In genomic region chr7:66080231-66080613, GRCm38 (mm10) we compare ENCODE assay signal across 8 mouse cellular contexts. TPM values are rescaled to one million over a fixed set of nuclear protein-coding genes. Genes with fewer than 3 reads are reported as not detected.
DNase-seq lines count a peak whose midpoint lies in the region; TF ChIP-seq lines count a peak whose summit lies in the region.

No protein-coding gene starts in this region.

- 33% methylated on average over 5 of the region's 5 CpGs for WGBS in bone marrow, adult 2 months
- WGBS in hindbrain, embryonic 10.5 days: 44% methylated on average over 5 of the region's 5 CpGs
- 50% methylated on average over 5 of the region's 5 CpGs for WGBS in midbrain, embryonic 10.5 days

- no peaks in the 10 kb centered on the region for H3K9me3 ChIP-seq in hindbrain, embryonic 10.5 days
- H3K9me3 ChIP-seq in midbrain, embryonic 10.5 days (replicated peaks): no peaks in the 10 kb centered on the region

- H3K4me3 ChIP-seq in bone marrow, adult 2 months (replicated peaks; ENCODE audit: control insufficient read depth, low read depth, low read length): peak overlapping the region; percentile 38
- H3K4me3 ChIP-seq in hindbrain, embryonic 10.5 days: peak overlapping the region; percentile 95
- peak overlapping the region; percentile 89 for H3K4me3 ChIP-seq in midbrain, embryonic 10.5 days

- peak; percentile 18 for DNase-seq in kidney, postnatal 10 days
- DNase-seq in kidney, adult 18-20 months: no peak
- no peak for DNase-seq in hindbrain, embryonic 10.5 days (ENCODE audit: low spot score)
- DNase-seq in midbrain, embryonic 10.5 days (ENCODE audit: low spot score): no peak
- DNase-seq in ovary, postnatal 10 days (ENCODE audit: low spot score): no peak
- DNase-seq in thymus, postnatal 14 days: no peak
- no peak for DNase-seq in urinary bladder, postnatal 36 days (ENCODE audit: low spot score in 2 of 2)

- H3K4me1 ChIP-seq in bone marrow, adult 2 months (ENCODE audit: control insufficient read depth, insufficient read depth, low read length): peaks cover 2% of the 10 kb centered on the region
- peaks cover 21% of the 10 kb centered on the region for H3K4me1 ChIP-seq in hindbrain, embryonic 10.5 days (replicated peaks)
- peaks cover 22% of the 10 kb centered on the region for H3K4me1 ChIP-seq in midbrain, embryonic 10.5 days

- H3K36me3 ChIP-seq in hindbrain, embryonic 10.5 days: peaks cover 64% of the 10 kb centered on the region
- H3K36me3 ChIP-seq in midbrain, embryonic 10.5 days: peaks cover 65% of the 10 kb centered on the region

- TF ChIP-seq POLR2A in bone marrow, adult 2 months (IDR thresholded peaks at IDR 0.05; ENCODE audit: borderline replicate concordance, control insufficient read depth, low read depth, low read length): no peak

- TF ChIP-seq CTCF in bone marrow, adult 2 months (IDR thresholded peaks at IDR 0.05; ENCODE audit: control insufficient read depth, insufficient read depth, low read length): no peak

- H3K27me3 ChIP-seq in hindbrain, embryonic 10.5 days (ENCODE audit: insufficient read depth, poor library complexity, severe bottlenecking): no peaks in the 10 kb centered on the region
- no peaks in the 10 kb centered on the region for H3K27me3 ChIP-seq in midbrain, embryonic 10.5 days (ENCODE audit: low read depth, poor library complexity, severe bottlenecking)

- H3K27ac ChIP-seq in bone marrow, adult 2 months (ENCODE audit: control insufficient read depth, insufficient read depth, low read depth, low read length, poor library complexity): no peak overlapping the region
- H3K27ac ChIP-seq in hindbrain, embryonic 10.5 days: peak overlapping the region; percentile 92
- peak overlapping the region; percentile 89 for H3K27ac ChIP-seq in midbrain, embryonic 10.5 days (replicated peaks)

RNA-seq across cellular contexts. Expression of gene Selenos, which starts 0.8 kb away (rescaled TPM):
- polyA plus RNA-seq in bone marrow, adult 2 months (2011; ENCODE audit: insufficient read depth, insufficient read length, low replicate concordance, missing spikeins): 19.1 and 33.2 TPM in 2 replicates
- 90.0 and 94.0 TPM in 2 replicates for polyA plus RNA-seq in hindbrain, embryonic 10.5 days (2016; fragmentation: Nextera tagmentation; extraction: Ambion mirVana)
- polyA plus RNA-seq in midbrain, embryonic 10.5 days (2016; fragmentation: Nextera tagmentation; extraction: Ambion mirVana): 86.7 and 96.9 TPM in 2 replicates

RNA-seq across cellular contexts. Expression of gene Snrpa1, which starts 21.4 kb away (rescaled TPM):
- polyA plus RNA-seq in bone marrow, adult 2 months (2011; ENCODE audit: insufficient read depth, insufficient read length, low replicate concordance, missing spikeins): 51.0 and 66.0 TPM in 2 replicates
- 236 and 247 TPM in 2 replicates for polyA plus RNA-seq in hindbrain, embryonic 10.5 days (2016; fragmentation: Nextera tagmentation; extraction: Ambion mirVana)
- 244 and 271 TPM in 2 replicates for polyA plus RNA-seq in midbrain, embryonic 10.5 days (2016; fragmentation: Nextera tagmentation; extraction: Ambion mirVana)

RNA-seq across cellular contexts. Expression of gene Chsy1, which starts 29.1 kb away (rescaled TPM):
- polyA plus RNA-seq in bone marrow, adult 2 months (2011; ENCODE audit: insufficient read depth, insufficient read length, low replicate concordance, missing spikeins): 5.7 and 11.2 TPM in 2 replicates
- 9.6 and 11.2 TPM in 2 replicates for polyA plus RNA-seq in hindbrain, embryonic 10.5 days (2016; fragmentation: Nextera tagmentation; extraction: Ambion mirVana)
- 12.0 and 12.2 TPM in 2 replicates for polyA plus RNA-seq in midbrain, embryonic 10.5 days (2016; fragmentation: Nextera tagmentation; extraction: Ambion mirVana)

RNA-seq across cellular contexts. Expression of gene Gm45213, which starts 36.8 kb away (rescaled TPM):
- not detected in 2 replicates for polyA plus RNA-seq in bone marrow, adult 2 months (2011; ENCODE audit: insufficient read depth, insufficient read length, low replicate concordance, missing spikeins)
- not detected in 2 replicates for polyA plus RNA-seq in hindbrain, embryonic 10.5 days (2016; fragmentation: Nextera tagmentation; extraction: Ambion mirVana)
- not detected in 2 replicates for polyA plus RNA-seq in midbrain, embryonic 10.5 days (2016; fragmentation: Nextera tagmentation; extraction: Ambion mirVana)

Comparison
In these comparisons a context has a peak if more than half of its experiments do, and no peak if none do; other contexts are left out.
1. H3K4me3 ChIP-seq: peak in every context shown above with its lines; median percentile 95 in hindbrain, embryonic 10.5 days; 89 in midbrain, embryonic 10.5 days; 38 in bone marrow, adult 2 months.